Mouse (Mus musculus) T-helper 17 cell (primary cell): ENCODE measurements at regions not wholly inside any gene's neighbourhood (a gene's known extent, or its start where the extent isn't known, plus 50 kb on each side); places are given as distances from the start of the nearest gene placed in this dataset.

Source experiments
- in situ Hi-C, 2 experiments: fragments of 300-600 bp; cut with MboI, MseI; formaldehyde crosslinking; loops; 1 replicate in 1 of 2; 2 replicates in 1 of 2; pipeline ENCODE4 v1.15.1; 2025; ENCODE audit warnings: high pct_unique_total_duplicates in 2 of 2

GRCm38 (mm10) chr6:127288946-127289345, 137.0 kb upstream of the Ccnd2 start:
- in situ Hi-C loops: no loop called here

GRCm38 (mm10) chr6:127291937-127292336, 139.9 kb upstream of the Ccnd2 start:
- in situ Hi-C loops: no loop called here

GRCm38 (mm10) chr6:127293829-127294228, 141.8 kb upstream of the Ccnd2 start:
- in situ Hi-C loops: no loop called here

GRCm38 (mm10) chr6:127298105-127298504, 146.1 kb upstream of the Ccnd2 start:
- in situ Hi-C loops: no loop called here

- in situ Hi-C loops: no loop called here
Measured at GRCm38 (mm10) chr6:127311192-127312054, 135.2 kb upstream of the Parp11 start.

GRCm38 (mm10) chr6:127317309-127317708, 129.3 kb upstream of the Parp11 start:
- in situ Hi-C loops: no loop called here

- in situ Hi-C loops: no loop called here
Measured at GRCm38 (mm10) chr6:127318746-127319582, 127.7 kb upstream of the Parp11 start.

- in situ Hi-C loops: no loop called here
Measured at GRCm38 (mm10) chr6:127320600-127320999, 126.0 kb upstream of the Parp11 start.

GRCm38 (mm10) chr6:127321031-127321430, 125.6 kb upstream of the Parp11 start:
- in situ Hi-C loops: no loop called here

GRCm38 (mm10) chr6:127322398-127322797, 124.2 kb upstream of the Parp11 start:
- in situ Hi-C loops: no loop called here

GRCm38 (mm10) chr6:127324984-127325383, 121.7 kb upstream of the Parp11 start:
- in situ Hi-C loops: no loop called here

- in situ Hi-C loops: no loop called here
Measured at GRCm38 (mm10) chr6:127325596-127326332, 120.9 kb upstream of the Parp11 start.

GRCm38 (mm10) chr6:127326333-127326729, 120.3 kb upstream of the Parp11 start:
- in situ Hi-C loops: no loop called here

- in situ Hi-C loops: no loop called here
Measured at GRCm38 (mm10) chr6:127329191-127330014, 117.2 kb upstream of the Parp11 start.

- in situ Hi-C loops: no loop called here
Measured at GRCm38 (mm10) chr6:127330015-127330705, 116.5 kb upstream of the Parp11 start.

GRCm38 (mm10) chr6:127331091-127331490, 115.5 kb upstream of the Parp11 start:
- in situ Hi-C loops: no loop called here

- in situ Hi-C loops: no loop called here
Measured at GRCm38 (mm10) chr6:127334256-127334655, 112.4 kb upstream of the Parp11 start.

- in situ Hi-C loops: no loop called here
Measured at GRCm38 (mm10) chr6:127335462-127335886, 111.2 kb upstream of the Parp11 start.

- in situ Hi-C loops: no loop called here
Measured at GRCm38 (mm10) chr6:127335996-127336660, 110.5 kb upstream of the Parp11 start.
